Mouse (Mus musculus) Patski (cell line): ENCODE data around the gene Pld5. TPM values are rescaled to one million over a fixed set of nuclear protein-coding genes. Genes with fewer than 3 reads are reported as not detected.

Experiments
- ATAC-seq: fragments of 100-300 bp; one replicate; pipeline ENCODE4 v1.8.0; 2021
- CTCF ChIA-PET: fragments of 350-600 bp; sonication (Branson Sonifier 250); formaldehyde crosslinking; loops from one replicate; lab custom pipeline; 2022; ENCODE audit warnings: inconsistent platforms; lab: Charles Lee
- POLR2A ChIA-PET: fragments of 350-600 bp; sonication (Branson Sonifier 250); formaldehyde crosslinking; loops from one replicate; lab custom pipeline; 2022; ENCODE audit warnings: antibody characterized with exemption, inconsistent platforms; lab: Charles Lee
- DNase-seq: peaks from one replicate; pipeline ENCODE4 v3.0.0-alpha.2; 2011; ENCODE audit warnings: low read depth, low spot score
- H3K27me3 ChIP-seq: fragments of 371-371 bp; one replicate; pipeline ENCODE4 v1.5.1; 2021
- CTCF ChIP-seq: fragments of 100-300 bp; IDR thresholded peaks from one replicate; pipeline ENCODE4 v1.5.1; 2021
- in situ Hi-C: fragments of 300-500 bp; cut with MboI; formaldehyde crosslinking; loops from 3 replicates; pipeline ENCODE4 v1.11.1; 2018; ENCODE audit warnings: low pct_unique_long_range_greater_than_20kb, mixed read lengths
- polyA plus RNA-seq: library from polyadenylated mRNA; unstranded; gene quantifications from one replicate; pipeline ENCODE4 v1.2.3, GENCODE M21; 2021

Pld5 gene
- polyA plus RNA-seq, 1 experiment from 2014 or later: not detected

- DNase-seq (no peak), ATAC-seq (no peak)
- H3K27me3 ChIP-seq: no peaks in the 10 kb centered on the region
- in situ Hi-C loops: no loop called here
- TF ChIP-seq CTCF: no peak
- ChIA-PET CTCF (interaction anchor here (1.0 kb wide), 1 partner anchor 18 kb away, joined by 3 read pairs; no protein-coding TSS in a partner anchor), POLR2A (no interaction called here)
Observed at GRCm38 (mm10) chr1:175967004-175967745, 307.9 kb downstream of the Pld5 start.

- POLR2A ChIA-PET: no interaction called here
- CTCF ChIA-PET: no interaction called here
- in situ Hi-C loops: no loop called here
- no peak for DNase-seq
- no peak for TF ChIP-seq CTCF
- no peaks in the 10 kb centered on the region for H3K27me3 ChIP-seq
- no peak for ATAC-seq
Observed at GRCm38 (mm10) chr1:175961786-175962185, 313.3 kb downstream of the Pld5 start.

- POLR2A ChIA-PET: no interaction called here
- CTCF ChIA-PET: no interaction called here
- no peak for DNase-seq
- ATAC-seq: no peak
- in situ Hi-C loops: no loop called here
- H3K27me3 ChIP-seq: no peaks in the 10 kb centered on the region
- no peak for TF ChIP-seq CTCF
Observed at GRCm38 (mm10) chr1:175950851-175951250, 324.3 kb downstream of the Pld5 start.

GRCm38 (mm10) chr1:175950421-175950820 is 324.7 kb downstream of the Pld5 start:
- POLR2A ChIA-PET: no interaction called here

GRCm38 (mm10) chr1:175946718-175947315 is 328.3 kb downstream of the Pld5 start:
- CTCF ChIA-PET: interaction anchor here (1.4 kb wide), 1 partner anchor 11 kb away, joined by 3 read pairs; no protein-coding TSS in a partner anchor
- ATAC-seq (no peak), DNase-seq (no peak)
- POLR2A ChIA-PET: no interaction called here
- TF ChIP-seq CTCF: no peak
- no peaks in the 10 kb centered on the region for H3K27me3 ChIP-seq
- in situ Hi-C loops: loop anchor here (10.0 to 25.0 kb wide), 2 partner anchors 758 to 915 kb away; no protein-coding TSS in a partner anchor

More at GRCm38 (mm10) chr1:175950421-175950820, 324.7 kb downstream of the Pld5 start:
- DNase-seq (no peak), ATAC-seq (no peak)
- in situ Hi-C loops: no loop called here
- no peak for TF ChIP-seq CTCF
- H3K27me3 ChIP-seq: no peaks in the 10 kb centered on the region
- CTCF ChIA-PET: no interaction called here

GRCm38 (mm10) chr1:175943168-175943567 is 331.9 kb downstream of the Pld5 start:
- ATAC-seq (no peak), DNase-seq (no peak)
- CTCF ChIA-PET: no interaction called here
- TF ChIP-seq CTCF: no peak
- in situ Hi-C loops: loop anchor here (10.0 to 25.0 kb wide), 2 partner anchors 762 to 919 kb away; no protein-coding TSS in a partner anchor
- H3K27me3 ChIP-seq: no peaks in the 10 kb centered on the region
- POLR2A ChIA-PET: no interaction called here

- peaks cover 3% of the 10 kb centered on the region for H3K27me3 ChIP-seq
- no peak for ATAC-seq
- DNase-seq: no peak
- in situ Hi-C loops: loop anchor here (25.0 kb wide), 1 partner anchor 924 kb away; no protein-coding TSS in a partner anchor
- ChIA-PET POLR2A (no interaction called here), CTCF (no interaction called here)
- no peak for TF ChIP-seq CTCF
Observed at GRCm38 (mm10) chr1:175938731-175939130, 336.4 kb downstream of the Pld5 start.

GRCm38 (mm10) chr1:175936282-175936737 is 338.8 kb downstream of the Pld5 start:
- POLR2A ChIA-PET: no interaction called here
- DNase-seq (peak; percentile 4), ATAC-seq (peak; percentile 97)
- H3K27me3 ChIP-seq: peaks cover 12% of the 10 kb centered on the region
- TF ChIP-seq CTCF: peak; percentile 80
- CTCF ChIA-PET: interaction anchor here (0.9 to 1.3 kb wide), 5 partner anchors 10 to 763 kb away, joined by 3 to 7 read pairs (median 3); no protein-coding TSS in a partner anchor
- in situ Hi-C loops: loop anchor here (25.0 kb wide), 1 partner anchor 926 kb away; no protein-coding TSS in a partner anchor

- TF ChIP-seq CTCF: no peak
- ChIA-PET POLR2A (no interaction called here), CTCF (interaction anchor here (1.2 kb wide), 1 partner anchor 41 kb away, joined by 3 read pairs; no protein-coding TSS in a partner anchor)
- ATAC-seq: peak; percentile 28
- H3K27me3 ChIP-seq: peaks cover 12% of the 10 kb centered on the region
- in situ Hi-C loops: loop anchor here (25.0 kb wide), 1 partner anchor 931 kb away; no protein-coding TSS in a partner anchor
- DNase-seq: no peak
Observed at GRCm38 (mm10) chr1:175931391-175931790, 343.7 kb downstream of the Pld5 start.
